Mouse (Mus musculus) fat pad, adult 2 months (tissue): Measurements from ENCODE around the gene Creb5.

Experiments used
- DNase-seq: peaks from one replicate; pipeline ENCODE4 v3.0.0-alpha.2; 2011; ENCODE audit warnings: low read depth, low spot score; ENCODE audit errors: extremely low read depth

Creb5 gene

GRCm38 (mm10) chr6:53537530-53537929 is 250.5 kb downstream of the Creb5 start:
- no peak for DNase-seq

- no peak for DNase-seq
These were observed 254.7 kb downstream of the Creb5 start for GRCm38 (mm10) chr6:53541798-53542197.

GRCm38 (mm10) chr6:53545483-53545900 is 258.4 kb downstream of the Creb5 start:
- no peak for DNase-seq

- no peak for DNase-seq
These were observed 258.9 kb downstream of the Creb5 start for GRCm38 (mm10) chr6:53545989-53546388.

GRCm38 (mm10) chr6:53548236-53548635 is 261.2 kb downstream of the Creb5 start:
- DNase-seq = no peak

- DNase-seq = no peak
These were observed 262.3 kb downstream of the Creb5 start for GRCm38 (mm10) chr6:53549409-53549808.

- DNase-seq = no peak
These were observed 269.0 kb downstream of the Creb5 start for GRCm38 (mm10) chr6:53556050-53556449.

GRCm38 (mm10) chr6:53560928-53561327 is 273.9 kb downstream of the Creb5 start:
- no peak for DNase-seq

GRCm38 (mm10) chr6:53562586-53562985 is 275.5 kb downstream of the Creb5 start:
- no peak for DNase-seq

- no peak for DNase-seq
These were observed 276.6 kb downstream of the Creb5 start for GRCm38 (mm10) chr6:53563546-53564185.

GRCm38 (mm10) chr6:53569436-53569835 is 282.4 kb downstream of the Creb5 start:
- DNase-seq = no peak

- DNase-seq = no peak
These were observed 283.8 kb downstream of the Creb5 start for GRCm38 (mm10) chr6:53570906-53571305.

- DNase-seq = no peak
These were observed 284.6 kb downstream of the Creb5 start for GRCm38 (mm10) chr6:53571571-53572122.

GRCm38 (mm10) chr6:53572456-53572855 is 285.4 kb downstream of the Creb5 start:
- DNase-seq = no peak

GRCm38 (mm10) chr6:53572979-53573710 is 286.1 kb downstream of the Creb5 start:
- DNase-seq = peak; percentile 71

GRCm38 (mm10) chr6:53573711-53574065 is 286.6 kb downstream of the Creb5 start:
- DNase-seq = no peak

- no peak for DNase-seq
These were observed 287.0 kb downstream of the Creb5 start for GRCm38 (mm10) chr6:53574097-53574496.

GRCm38 (mm10) chr6:53575191-53575590 is 288.1 kb downstream of the Creb5 start:
- no peak for DNase-seq

GRCm38 (mm10) chr6:53575836-53576235 is 288.8 kb downstream of the Creb5 start:
- DNase-seq = no peak

GRCm38 (mm10) chr6:53576841-53577240 is 289.8 kb downstream of the Creb5 start:
- DNase-seq = no peak

GRCm38 (mm10) chr6:53577776-53578175 is 290.7 kb downstream of the Creb5 start:
- DNase-seq = no peak

- DNase-seq = no peak
These were observed 293.3 kb downstream of the Creb5 start for GRCm38 (mm10) chr6:53580346-53580745.
